Mouse (Mus musculus) limb, embryonic 14.5 days (tissue): ENCODE results near the gene Zfp182. TPM values are rescaled to one million over a fixed set of nuclear protein-coding genes. Genes with fewer than 3 reads are reported as not detected.

Source experiments
- ATAC-seq: fragments of 200-750 bp; cut with Nextera tagmentation; 2 replicates; pipeline ENCODE4 v1.8.0; 2017; ENCODE audit warnings: low read depth, moderate number of reproducible peaks, moderate TSS enrichment; ENCODE audit not compliant: low FRiP score
- DNase-seq: peaks from one replicate; pipeline ENCODE4 v3.0.0-alpha.2; 2015; ENCODE audit warnings: low spot score
- H3K27ac ChIP-seq: fragments of 300-500 bp; sonication (generic); replicated peaks from 2 replicates; pipeline ENCODE4 v1.5.1; 2014; ENCODE audit warnings: low read depth, mild to moderate bottlenecking, low read length, moderate library complexity, mixed read lengths
- H3K27me3 ChIP-seq: fragments of 300-500 bp; sonication (generic); 2 replicates; pipeline ENCODE4 v1.6.1; 2014; ENCODE audit warnings: low read length, mixed read lengths; ENCODE audit not compliant: control insufficient read depth, insufficient read depth
- H3K36me3 ChIP-seq: fragments of 300-500 bp; sonication (generic); 2 replicates; pipeline ENCODE4 v1.6.1; 2014; ENCODE audit warnings: mild to moderate bottlenecking, low read length, moderate library complexity, mixed read lengths; ENCODE audit not compliant: control insufficient read depth, insufficient read depth
- H3K4me1 ChIP-seq: fragments of 300-500 bp; sonication (generic); 2 replicates; pipeline ENCODE4 v1.6.1; 2014; ENCODE audit warnings: antibody characterized with exemption, low read length, mixed read lengths; ENCODE audit not compliant: control insufficient read depth, insufficient read depth
- H3K4me2 ChIP-seq: fragments of 300-500 bp; sonication (generic); replicated peaks from 2 replicates; pipeline ENCODE4 v1.6.1; 2014; ENCODE audit warnings: low read depth, mild to moderate bottlenecking, low read length, moderate library complexity; ENCODE audit not compliant: severe bottlenecking
- H3K4me3 ChIP-seq: fragments of 300-500 bp; sonication (generic); replicated peaks from 2 replicates; pipeline ENCODE4 v1.5.1; 2014; ENCODE audit warnings: low read length
- H3K9ac ChIP-seq: fragments of 300-500 bp; sonication (generic); 2 replicates; pipeline ENCODE4 v1.6.1; 2014; ENCODE audit warnings: mild to moderate bottlenecking, low read depth, low read length, moderate library complexity; ENCODE audit not compliant: severe bottlenecking
- H3K9me3 ChIP-seq: fragments of 300-500 bp; sonication (generic); 2 replicates; pipeline ENCODE4 v1.6.1; 2016; ENCODE audit warnings: low read length; ENCODE audit not compliant: control insufficient read depth
- POLR2A ChIP-seq: fragments of 200-500 bp; IDR thresholded peaks from 2 replicates; pipeline ENCODE4 v1.8.0; 2012; ENCODE audit warnings: inconsistent platforms, mild to moderate bottlenecking, moderate library complexity, borderline replicate concordance; ENCODE audit not compliant: insufficient read depth, insufficient read length; ENCODE audit errors: extremely low read depth
- WGBS: fragments of 180-500 bp; shearing (Covaris S2); extraction: QIAGEN DNeasy Blood & Tissue Kit; methylation state at CpG from one replicate; pipeline ENCODE4 v1.1.7; 2014; 5-methylcytosine and 5-hydroxymethylcytosine counted together
- polyA plus RNA-seq, 2 experiments: library from polyadenylated mRNA; depleted of rRNA in 1 of 2; stranded (reverse) in 1 of 2; unstranded in 1 of 2; fragments of >200 nt; fragmentation: Nextera tagmentation in 1 of 2; extraction: Ambion mirVana in 1 of 2; gene quantifications; 2 replicates each; pipeline versions ENCODE4 v1.2.1 to v1.2.3; 2012 to 2014

Gene Zfp182
- polyA plus RNA-seq (2012; rRNA removed) (4.8 and 7.1 TPM in 2 replicates), polyA plus RNA-seq (2014; fragmentation: Nextera tagmentation; extraction: Ambion mirVana) (5.5 and 6.6 TPM in 2 replicates)

GRCm38 (mm10) chrX:21061866-21062543 is at the start of gene Zfp182:
Gene Zfp182, minus strand, starts transcription at chrX:21062316.
- TF ChIP-seq POLR2A: 0 out of 2 replicates have a peak, but pooled peaks have one; percentile 19
- Histone ChIP-seq H3K4me1 (no peaks in the 10 kb centered on the region), H3K36me3 (no peaks in the 10 kb centered on the region), H3K27ac (0 out of 2 replicates have a peak within 1 kb of the TSS, but pooled peaks have one; percentile 8), H3K9me3 (no peaks in the 10 kb centered on the region), H3K27me3 (no peaks in the 10 kb centered on the region), H3K4me2 (peak within 1 kb of the TSS; percentile 42), H3K4me3 (peak within 1 kb of the TSS; percentile 44), H3K9ac (peak within 1 kb of the TSS; percentile 59)
- DNase-seq (peak; percentile 80), ATAC-seq (peak; percentile 91)
- 24% methylated on average over 25 of the region's 25 CpGs for WGBS

GRCm38 (mm10) chrX:21089867-21090239 is 27.7 kb upstream of the Zfp182 start:
- Histone ChIP-seq H3K4me3 (peak overlapping the region; percentile 41), H3K4me1 (no peaks in the 10 kb centered on the region), H3K9ac (0 out of 2 replicates have a peak overlapping the region, but pooled peaks have one; percentile 43), H3K27me3 (no peaks in the 10 kb centered on the region), H3K36me3 (no peaks in the 10 kb centered on the region), H3K27ac (peak overlapping the region; percentile 73; the same call in 1 of the 2 replicates), H3K9me3 (no peaks in the 10 kb centered on the region), H3K4me2 (peak overlapping the region; percentile 49)
- ATAC-seq (no peak), DNase-seq (no peak)
- no peak for TF ChIP-seq POLR2A
- 51% methylated on average over 7 of the region's 7 CpGs for WGBS

GRCm38 (mm10) chrX:21088983-21089866 is 27.1 kb upstream of the Zfp182 start, which contains the start of gene Zfp300:
Gene Zfp300, minus strand, starts transcription at chrX:21089527.
- peak within 1 kb of the TSS; percentile 73 for H3K27ac ChIP-seq
- peak; percentile 83 for ATAC-seq
- DNase-seq: peak; percentile 81
- peak within 1 kb of the TSS; percentile 41 for H3K4me3 ChIP-seq
- no peaks in the 10 kb centered on the region for H3K36me3 ChIP-seq
- 28% methylated on average over 27 of the region's 27 CpGs for WGBS
- no peaks in the 10 kb centered on the region for H3K27me3 ChIP-seq
- no peaks in the 10 kb centered on the region for H3K4me1 ChIP-seq
- H3K9me3 ChIP-seq: no peaks in the 10 kb centered on the region
- H3K9ac ChIP-seq: peak within 1 kb of the TSS; percentile 43
- TF ChIP-seq POLR2A: no peak
- peak within 1 kb of the TSS; percentile 49 for H3K4me2 ChIP-seq

DNA sequence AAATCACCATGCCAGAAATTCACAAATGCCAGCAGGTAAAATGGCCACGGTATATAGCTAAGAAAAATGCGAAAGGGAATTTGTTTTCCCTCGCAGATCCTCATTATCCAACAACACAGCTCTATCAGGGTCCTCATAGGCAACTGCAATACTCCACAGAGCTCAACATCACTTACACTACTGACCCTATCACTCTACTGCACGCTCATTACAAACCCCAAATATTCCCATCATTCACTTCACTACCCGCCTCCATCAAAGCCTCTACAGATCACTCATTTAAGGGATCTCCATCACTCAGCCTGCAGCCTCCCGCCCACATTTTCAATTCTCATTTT is 26.5 kb upstream of the Zfp182 start:
- H3K27ac ChIP-seq: no peak overlapping the region

GRCm38 (mm10) chrX:21068106-21068505 is 6.0 kb upstream of the Zfp182 start, which contains the start of gene Spaca5:
Gene Spaca5, plus strand, starts transcription at chrX:21068406.
- no peaks in the 10 kb centered on the region for H3K9me3 ChIP-seq
- no peak for ATAC-seq

More for the DNA sequence above, 26.5 kb upstream of the Zfp182 start:
- 31% methylated on average over 6 of the region's 6 CpGs for WGBS
- H3K4me3 ChIP-seq: peak overlapping the region; percentile 41
- ATAC-seq (no peak; the same call in 1 of the 2 replicates), DNase-seq (no peak)
- H3K36me3 ChIP-seq: no peaks in the 10 kb centered on the region
- no peak for TF ChIP-seq POLR2A
- H3K9ac ChIP-seq: peak overlapping the region; percentile 32
- no peaks in the 10 kb centered on the region for H3K9me3 ChIP-seq
- no peaks in the 10 kb centered on the region for H3K4me1 ChIP-seq
- peak overlapping the region; percentile 49 for H3K4me2 ChIP-seq
- no peaks in the 10 kb centered on the region for H3K27me3 ChIP-seq

More at GRCm38 (mm10) chrX:21068106-21068505, 6.0 kb upstream of the Zfp182 start, which contains the start of gene Spaca5:
- H3K36me3 ChIP-seq: no peaks in the 10 kb centered on the region
- no peaks in the 10 kb centered on the region for H3K27me3 ChIP-seq
- no peak for TF ChIP-seq POLR2A
- no peak within 1 kb of the TSS for H3K9ac ChIP-seq
- no peak for DNase-seq
- no peaks in the 10 kb centered on the region for H3K4me1 ChIP-seq
- no peak within 1 kb of the TSS for H3K4me2 ChIP-seq
- H3K27ac ChIP-seq: no peak within 1 kb of the TSS
- no peak within 1 kb of the TSS for H3K4me3 ChIP-seq
